Mouse (Mus musculus) hindbrain, embryonic 15.5 days (tissue): Measurements from ENCODE around the gene Itgb1bp2. TPM values are rescaled to one million over a fixed set of nuclear protein-coding genes. Genes with fewer than 3 reads are reported as not detected.
"Not testable (repeated sequence)": the region's sequence is repeated elsewhere in the genome, so short reads cannot be mapped to it uniquely, and the experiment has no call there.

ENCODE experiments used
- ATAC-seq: fragments of 200-750 bp; cut with Nextera tagmentation; 2 replicates; pipeline ENCODE4 v1.8.0; 2017; ENCODE audit warnings: low read depth, moderate number of reproducible peaks, moderate TSS enrichment; ENCODE audit not compliant: low FRiP score
- H3K27ac ChIP-seq: fragments of 300-500 bp; sonication (generic); replicated peaks from 2 replicates; pipeline ENCODE4 v1.5.1; 2015; ENCODE audit warnings: mild to moderate bottlenecking, inconsistent platforms
- H3K27me3 ChIP-seq: fragments of 300-500 bp; sonication (generic); 2 replicates; pipeline ENCODE4 v1.6.1; 2015; ENCODE audit warnings: control low read depth, inconsistent platforms
- H3K36me3 ChIP-seq: fragments of 300-500 bp; sonication (generic); 2 replicates; pipeline ENCODE4 v1.6.1; 2015; ENCODE audit warnings: control low read depth, inconsistent platforms
- H3K4me1 ChIP-seq: fragments of 300-500 bp; sonication (generic); replicated peaks from 2 replicates; pipeline ENCODE4 v1.6.1; 2015; ENCODE audit warnings: control low read depth, inconsistent platforms
- H3K4me2 ChIP-seq: fragments of 300-500 bp; sonication (generic); 2 replicates; pipeline ENCODE4 v1.6.1; 2015; ENCODE audit warnings: moderate library complexity, mild to moderate bottlenecking, inconsistent platforms
- H3K4me3 ChIP-seq: fragments of 300-500 bp; sonication (generic); 2 replicates; pipeline ENCODE4 v1.5.1; 2015; ENCODE audit warnings: mild to moderate bottlenecking, inconsistent platforms
- H3K9ac ChIP-seq: fragments of 300-500 bp; sonication (generic); 2 replicates; pipeline ENCODE4 v1.6.1; 2015; ENCODE audit warnings: inconsistent platforms
- H3K9me3 ChIP-seq: fragments of 300-500 bp; sonication (generic); 2 replicates; pipeline ENCODE4 v1.6.1; 2016; ENCODE audit warnings: control low read depth, inconsistent platforms
- WGBS: fragments of 180-500 bp; shearing (Covaris S2); methylation state at CpG from one replicate; pipeline ENCODE4 v1.1.7; 2015; 5-methylcytosine and 5-hydroxymethylcytosine counted together
- polyA plus RNA-seq: library from polyadenylated mRNA; unstranded; fragments of >200 nt; fragmentation: Nextera tagmentation; extraction: Ambion mirVana; gene quantifications from 2 replicates; pipeline ENCODE4 v1.2.1, GENCODE M21; 2015

Itgb1bp2 gene
- polyA plus RNA-seq, 1 experiment from 2014 or later = 2.0 TPM

GRCm38 (mm10) chrX:101472202-101472601, 23.3 kb downstream of the Itgb1bp2 start:
- Histone ChIP-seq H3K9ac (no peak overlapping the region), H3K4me2 (no peak overlapping the region), H3K27ac (no peak overlapping the region)

GRCm38 (mm10) chrX:101481604-101482350, 32.9 kb downstream of the Itgb1bp2 start:
- ATAC-seq = no peak
- H3K9ac ChIP-seq = no peak overlapping the region
- no peak overlapping the region for H3K4me3 ChIP-seq
- no peaks in the 10 kb centered on the region for H3K36me3 ChIP-seq
- H3K9me3 ChIP-seq = no peaks in the 10 kb centered on the region
- H3K4me2 ChIP-seq = no peak overlapping the region
- no peaks in the 10 kb centered on the region for H3K27me3 ChIP-seq
- H3K4me1 ChIP-seq = no peaks in the 10 kb centered on the region
- WGBS = 77% methylated on average over 6 of the region's 6 CpGs
- H3K27ac ChIP-seq = no peak overlapping the region

More at GRCm38 (mm10) chrX:101472202-101472601, 23.3 kb downstream of the Itgb1bp2 start:
- Histone ChIP-seq H3K36me3 (no peaks in the 10 kb centered on the region), H3K4me1 (no peaks in the 10 kb centered on the region), H3K27me3 (no peaks in the 10 kb centered on the region), H3K9me3 (no peaks in the 10 kb centered on the region), H3K4me3 (no peak overlapping the region)
- no peak for ATAC-seq
- WGBS = 92% methylated on average over 4 of the region's 4 CpGs

GRCm38 (mm10) chrX:101486487-101487152, 37.7 kb downstream of the Itgb1bp2 start:
- not testable (repeated sequence) for H3K9ac ChIP-seq, H3K27me3 ChIP-seq, H3K4me1 ChIP-seq, H3K4me2 ChIP-seq, ATAC-seq, H3K36me3 ChIP-seq, H3K9me3 ChIP-seq, H3K27ac ChIP-seq, H3K4me3 ChIP-seq
- WGBS = 24% methylated on average over 10 of the region's 12 CpGs

Other genes starting within 250 kb of the Itgb1bp2 start
- gene Snx12, start 226.5 kb upstream of the Itgb1bp2 start, polyA plus RNA-seq = 45.6 and 47.6 TPM in 2 replicates
- 0.85 and 1.0 TPM in 2 replicates for gene Foxo4, start 194.6 kb upstream of the Itgb1bp2 start, polyA plus RNA-seq
- gene Gm614, start 185.1 kb upstream of the Itgb1bp2 start, polyA plus RNA-seq = 0.21 TPM in 1 of 2 replicates, not detected in the other
- 6.4 TPM in 2 replicates for gene Il2rg, start 180.8 kb upstream of the Itgb1bp2 start, polyA plus RNA-seq
- not detected in 2 replicates for gene Gm20489, start 180.1 kb upstream of the Itgb1bp2 start, polyA plus RNA-seq
- gene Med12, start 175.1 kb upstream of the Itgb1bp2 start, polyA plus RNA-seq = 26.4 and 26.9 TPM in 2 replicates
- 73.2 and 87.8 TPM in 2 replicates for gene Nlgn3, start 149.9 kb upstream of the Itgb1bp2 start, polyA plus RNA-seq
- 1.7 and 1.9 TPM in 2 replicates for gene Gjb1, start 72.7 kb upstream of the Itgb1bp2 start, polyA plus RNA-seq
- gene Zmym3, start 28.2 kb upstream of the Itgb1bp2 start, polyA plus RNA-seq = 83.4 and 85.6 TPM in 2 replicates
- 298 and 299 TPM in 2 replicates for gene Nono, start 19.8 kb upstream of the Itgb1bp2 start, polyA plus RNA-seq
- 13.5 and 15.0 TPM in 2 replicates for gene Taf1, start 83.6 kb downstream of the Itgb1bp2 start, polyA plus RNA-seq
- gene Ogt, start 191.0 kb downstream of the Itgb1bp2 start, polyA plus RNA-seq = 181 TPM in 2 replicates